Mouse (Mus musculus): ENCODE results near the gene Lpin1. TPM values are rescaled to one million over a fixed set of nuclear protein-coding genes. Genes with fewer than 3 reads are reported as not detected.
A peak's percentile ranks its signal among the peaks of the same experiment; 100 is the strongest.

Lpin1 gene
- polyA plus RNA-seq, 1 experiment from 2014 or later: 15.6 TPM

GRCm38 (mm10) chr12:16531956-16532859 lies 78.6 kb downstream of the Lpin1 start:
- peak; percentile 21 for ATAC-seq (ENCODE audit: low FRiP score, low read depth)
- no peak overlapping the region for H3K4me3 ChIP-seq
- 0 out of 2 replicates have a peak, but pooled peaks cover 5% of the 10 kb centered on the region for H3K4me1 ChIP-seq
- H3K36me3 ChIP-seq: peaks cover 9% of the 10 kb centered on the region
- H3K27me3 ChIP-seq (replicated peaks): no peaks in the 10 kb centered on the region
- H3K9ac ChIP-seq: no peak overlapping the region
- WGBS: 80% methylated on average over 15 of the region's 15 CpGs
- no peaks in the 10 kb centered on the region for H3K9me3 ChIP-seq
- no peak overlapping the region for H3K27ac ChIP-seq
- H3K4me2 ChIP-seq (replicated peaks): no peak overlapping the region

- Histone ChIP-seq H3K4me1 (0 out of 2 replicates have a peak, but pooled peaks cover 5% of the 10 kb centered on the region), H3K36me3 (no peaks in the 10 kb centered on the region), H3K4me2 (replicated peaks) (no peak overlapping the region), H3K27ac (no peak overlapping the region), H3K4me3 (no peak overlapping the region), H3K9me3 (no peaks in the 10 kb centered on the region), H3K27me3 (replicated peaks) (no peaks in the 10 kb centered on the region), H3K9ac (no peak overlapping the region)
- no peak for ATAC-seq (ENCODE audit: low FRiP score, low read depth)
- WGBS: 93% methylated on average over 7 of the region's 7 CpGs
These were observed 82.1 kb downstream of the Lpin1 start for GRCm38 (mm10) chr12:16528650-16529049.

- Histone ChIP-seq H3K27ac (no peak overlapping the region), H3K36me3 (no peaks in the 10 kb centered on the region), H3K4me2 (replicated peaks) (no peak overlapping the region), H3K9ac (no peak overlapping the region), H3K4me3 (no peak overlapping the region), H3K9me3 (no peaks in the 10 kb centered on the region), H3K4me1 (0 out of 2 replicates have a peak, but pooled peaks cover 1% of the 10 kb centered on the region), H3K27me3 (replicated peaks) (no peaks in the 10 kb centered on the region)
- 85% methylated on average over 3 of the region's 3 CpGs for WGBS
- ATAC-seq (ENCODE audit: low FRiP score, low read depth): no peak
These were observed 82.8 kb downstream of the Lpin1 start for GRCm38 (mm10) chr12:16527941-16528340.

GRCm38 (mm10) chr12:16526862-16527261 lies 83.9 kb downstream of the Lpin1 start:
- no peaks in the 10 kb centered on the region for H3K9me3 ChIP-seq
- WGBS: 89% methylated on average over 5 of the region's 5 CpGs
- H3K27me3 ChIP-seq (replicated peaks): no peaks in the 10 kb centered on the region
- ATAC-seq (ENCODE audit: low FRiP score, low read depth): no peak
- H3K36me3 ChIP-seq: no peaks in the 10 kb centered on the region
- H3K4me3 ChIP-seq: no peak overlapping the region
- no peak overlapping the region for H3K9ac ChIP-seq
- no peak overlapping the region for H3K4me2 ChIP-seq (replicated peaks)
- H3K4me1 ChIP-seq: no peaks in the 10 kb centered on the region
- H3K27ac ChIP-seq: no peak overlapping the region

- Histone ChIP-seq H3K9me3 (no peaks in the 10 kb centered on the region), H3K4me2 (replicated peaks) (no peak overlapping the region), H3K36me3 (no peaks in the 10 kb centered on the region), H3K27me3 (replicated peaks) (no peaks in the 10 kb centered on the region), H3K27ac (no peak overlapping the region), H3K4me3 (no peak overlapping the region), H3K4me1 (no peaks in the 10 kb centered on the region), H3K9ac (no peak overlapping the region)
- ATAC-seq (ENCODE audit: low FRiP score, low read depth): no peak
- 94% methylated on average over 2 of the region's 2 CpGs for WGBS
These were observed 84.6 kb downstream of the Lpin1 start for GRCm38 (mm10) chr12:16526134-16526533.

- Histone ChIP-seq H3K27ac (no peak overlapping the region), H3K9me3 (no peaks in the 10 kb centered on the region), H3K27me3 (replicated peaks) (no peaks in the 10 kb centered on the region), H3K4me1 (no peaks in the 10 kb centered on the region), H3K36me3 (no peaks in the 10 kb centered on the region), H3K9ac (no peak overlapping the region), H3K4me2 (replicated peaks) (no peak overlapping the region), H3K4me3 (no peak overlapping the region)
- 85% methylated on average over 9 of the region's 9 CpGs for WGBS
- no peak for ATAC-seq (ENCODE audit: low FRiP score, low read depth)
These were observed 95.6 kb downstream of the Lpin1 start for GRCm38 (mm10) chr12:16515183-16515582.

GRCm38 (mm10) chr12:16512991-16513390 lies 97.8 kb downstream of the Lpin1 start:
- no peak overlapping the region for H3K4me3 ChIP-seq
- H3K9me3 ChIP-seq: no peaks in the 10 kb centered on the region
- H3K9ac ChIP-seq: no peak overlapping the region
- H3K27ac ChIP-seq: no peak overlapping the region
- H3K36me3 ChIP-seq: no peaks in the 10 kb centered on the region
- no peak overlapping the region for H3K4me2 ChIP-seq (replicated peaks)
- no peak for ATAC-seq (ENCODE audit: low FRiP score, low read depth)
- H3K27me3 ChIP-seq (replicated peaks): no peaks in the 10 kb centered on the region
- 90% methylated on average over 1 of the region's 1 CpGs for WGBS
- peaks cover 9% of the 10 kb centered on the region for H3K4me1 ChIP-seq

GRCm38 (mm10) chr12:16509122-16509752 lies 101.5 kb downstream of the Lpin1 start:
- Histone ChIP-seq H3K9me3 (no peaks in the 10 kb centered on the region), H3K27me3 (replicated peaks) (no peaks in the 10 kb centered on the region), H3K9ac (no peak overlapping the region), H3K27ac (no peak overlapping the region), H3K4me3 (no peak overlapping the region), H3K36me3 (no peaks in the 10 kb centered on the region), H3K4me1 (peaks cover 9% of the 10 kb centered on the region), H3K4me2 (replicated peaks) (peak overlapping the region; percentile 46)
- peak; percentile 88 for ATAC-seq (ENCODE audit: low FRiP score, low read depth)
- WGBS: 5% methylated on average over 13 of the region's 13 CpGs

- no peak for ATAC-seq (ENCODE audit: low FRiP score, low read depth)
- no peaks in the 10 kb centered on the region for H3K36me3 ChIP-seq
- no peaks in the 10 kb centered on the region for H3K27me3 ChIP-seq (replicated peaks)
- no peak overlapping the region for H3K9ac ChIP-seq
- H3K4me2 ChIP-seq (replicated peaks): no peak overlapping the region
- peaks cover 1% of the 10 kb centered on the region; the same call in 1 of the 2 replicates for H3K9me3 ChIP-seq
- H3K27ac ChIP-seq: no peak overlapping the region
- H3K4me1 ChIP-seq: peaks cover 9% of the 10 kb centered on the region
- WGBS: 56% methylated on average over 17 of the region's 17 CpGs
- no peak overlapping the region for H3K4me3 ChIP-seq
These were observed 103.7 kb downstream of the Lpin1 start for GRCm38 (mm10) chr12:16506796-16507790.

GRCm38 (mm10) chr12:16504244-16504643 lies 106.5 kb downstream of the Lpin1 start:
- ATAC-seq (ENCODE audit: low FRiP score, low read depth): no peak
- Histone ChIP-seq H3K9ac (no peak overlapping the region), H3K27ac (no peak overlapping the region), H3K36me3 (no peaks in the 10 kb centered on the region), H3K9me3 (peaks cover 3% of the 10 kb centered on the region; the same call in 1 of the 2 replicates), H3K4me2 (replicated peaks) (no peak overlapping the region), H3K4me1 (peaks cover 4% of the 10 kb centered on the region; the same call in 1 of the 2 replicates), H3K4me3 (no peak overlapping the region), H3K27me3 (replicated peaks) (no peaks in the 10 kb centered on the region)
- 89% methylated on average over 3 of the region's 3 CpGs for WGBS

GRCm38 (mm10) chr12:16497960-16498359 lies 112.8 kb downstream of the Lpin1 start:
- Histone ChIP-seq H3K27me3 (replicated peaks) (no peaks in the 10 kb centered on the region), H3K4me1 (no peaks in the 10 kb centered on the region), H3K9me3 (peaks cover 3% of the 10 kb centered on the region; the same call in 1 of the 2 replicates), H3K36me3 (no peaks in the 10 kb centered on the region), H3K27ac (no peak overlapping the region), H3K9ac (no peak overlapping the region), H3K4me2 (replicated peaks) (no peak overlapping the region), H3K4me3 (no peak overlapping the region)
- 49% methylated on average over 4 of the region's 4 CpGs for WGBS
- ATAC-seq (ENCODE audit: low FRiP score, low read depth): no peak

Data from neural tube, embryonic 12.5 days (tissue).